Mouse (Mus musculus) lung, embryonic 14.5 days (tissue): Measurements from ENCODE around the gene Tbc1d23. TPM values are rescaled to one million over a fixed set of nuclear protein-coding genes. Genes with fewer than 3 reads are reported as not detected.

Experiments used
- ATAC-seq: fragments of 200-750 bp; cut with Nextera tagmentation; 2 replicates; pipeline ENCODE4 v1.8.0; 2017; ENCODE audit warnings: mild to moderate bottlenecking, moderate TSS enrichment, moderate library complexity; ENCODE audit not compliant: insufficient read depth
- DNase-seq: peaks from one replicate; pipeline ENCODE4 v3.0.0-alpha.2; 2015
- H3K27ac ChIP-seq: fragments of 300-500 bp; sonication (generic); 2 replicates; pipeline ENCODE4 v1.5.1; 2014; ENCODE audit warnings: low read depth, mild to moderate bottlenecking, moderate library complexity
- H3K27me3 ChIP-seq: fragments of 300-500 bp; sonication (generic); 2 replicates; pipeline ENCODE4 v1.6.1; 2014; ENCODE audit warnings: low read length, control low read depth; ENCODE audit not compliant: insufficient read depth
- H3K36me3 ChIP-seq: fragments of 300-500 bp; sonication (generic); 2 replicates; pipeline ENCODE4 v1.6.1; 2014; ENCODE audit warnings: control low read depth; ENCODE audit not compliant: insufficient read depth
- H3K4me1 ChIP-seq: fragments of 300-500 bp; sonication (generic); 2 replicates; pipeline ENCODE4 v1.6.1; 2014; ENCODE audit warnings: antibody characterized with exemption, control low read depth; ENCODE audit not compliant: insufficient read depth
- H3K4me2 ChIP-seq: fragments of 300-500 bp; sonication (generic); 2 replicates; pipeline ENCODE4 v1.6.1; 2014; ENCODE audit warnings: mild to moderate bottlenecking
- H3K4me3 ChIP-seq: fragments of 300-500 bp; sonication (generic); 2 replicates; pipeline ENCODE4 v1.5.1; 2014; ENCODE audit warnings: low read depth, low read length
- H3K9ac ChIP-seq: fragments of 300-500 bp; sonication (generic); 2 replicates; pipeline ENCODE4 v1.6.1; 2014
- H3K9me3 ChIP-seq: fragments of 300-500 bp; sonication (generic); 2 replicates; pipeline ENCODE4 v1.6.1; 2016; ENCODE audit warnings: low read depth, low read length, control low read depth
- CTCF ChIP-seq: IDR thresholded peaks from 2 replicates; pipeline ENCODE4 v1.5.1; 2016; ENCODE audit warnings: antibody characterized with exemption, low read depth
- WGBS: fragments of 180-500 bp; shearing (Covaris S2); extraction: QIAGEN DNeasy Blood & Tissue Kit; methylation state at CpG from one replicate; pipeline ENCODE4 v1.1.7; 2014; 5-methylcytosine and 5-hydroxymethylcytosine counted together
- polyA plus RNA-seq: library from polyadenylated mRNA; unstranded; fragments of >200 nt; fragmentation: Nextera tagmentation; extraction: Ambion mirVana; gene quantifications from 2 replicates; pipeline ENCODE4 v1.2.1, GENCODE M21; 2014

Gene Tbc1d23
- polyA plus RNA-seq, 1 experiment from 2014 or later: 28.3 TPM

DNA sequence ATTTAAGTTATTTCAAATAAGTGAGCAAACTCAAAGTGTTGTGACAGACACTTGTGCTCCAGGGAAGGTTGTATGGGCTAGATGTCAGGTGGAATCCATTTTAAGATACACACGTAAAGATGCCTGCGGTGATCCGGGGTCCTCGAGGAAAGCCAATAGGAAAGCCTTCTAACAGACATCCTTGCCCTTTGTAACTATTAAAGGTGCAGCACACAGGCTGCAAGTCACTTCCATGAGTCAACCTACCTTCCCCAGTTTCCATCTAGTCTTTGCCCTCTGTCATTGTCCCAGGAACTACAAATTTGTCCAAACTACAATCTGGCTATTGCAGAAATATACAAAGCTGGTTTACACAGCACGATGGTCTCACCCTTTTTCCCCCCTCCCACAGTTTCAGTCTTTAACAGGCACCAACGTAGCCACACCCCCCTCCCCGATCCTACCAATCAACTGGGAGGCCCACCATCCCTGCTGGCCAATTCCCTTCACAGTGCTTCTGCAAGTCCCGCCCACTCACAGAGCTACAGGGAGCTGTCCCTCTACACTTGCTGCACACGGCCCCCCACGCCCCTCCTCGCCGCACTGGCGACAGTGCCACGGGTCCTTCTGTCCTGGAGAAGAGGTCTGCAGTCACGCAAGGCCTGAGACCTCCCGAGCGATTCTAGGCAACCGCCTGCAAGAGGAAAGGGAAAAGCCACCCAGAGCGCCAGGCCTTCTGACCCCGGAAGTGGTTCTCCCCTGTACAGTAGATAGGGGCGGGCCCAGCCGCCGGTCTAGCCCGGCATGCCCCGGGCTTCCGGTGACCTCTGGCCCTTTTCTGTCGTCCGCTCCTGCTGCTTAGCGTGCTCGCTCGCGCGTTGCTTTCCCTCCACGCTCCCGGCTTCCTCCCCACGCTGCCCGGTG is 110.1 kb downstream of the Tbc1d23 start, which contains the start of gene Tomm70a:
Gene Tomm70a (plus strand): TSS at position 791 of the 903 bp plus-strand sequence.
- Histone ChIP-seq H3K27ac (peak within 1 kb of the TSS; percentile 94), H3K9me3 (no peaks in the 10 kb centered on the region), H3K36me3 (no peaks in the 10 kb centered on the region), H3K9ac (peak within 1 kb of the TSS; percentile 96), H3K27me3 (no peaks in the 10 kb centered on the region), H3K4me2 (peak within 1 kb of the TSS; percentile 75), H3K4me3 (peak within 1 kb of the TSS; percentile 99), H3K4me1 (peaks cover 8% of the 10 kb centered on the region; the same call in 1 of the 2 replicates)
- ATAC-seq (peak; percentile 99), DNase-seq (peak; percentile 95)
- WGBS: under 1% methylated on average over 36 of the region's 37 CpGs
- TF ChIP-seq CTCF: no peak

Other genes starting within 250 kb of the Tbc1d23 start
- 0.29 and 0.34 TPM in 2 replicates for gene Tmem45a2, start 160.1 kb downstream of the Tbc1d23 start, polyA plus RNA-seq
- 57.3 and 62.0 TPM in 2 replicates for gene Tomm70a, start 109.8 kb downstream of the Tbc1d23 start, polyA plus RNA-seq
- 75.1 and 75.4 TPM in 2 replicates for gene Nit2, start 64.2 kb downstream of the Tbc1d23 start, polyA plus RNA-seq
- gene Tmem30c, start 61.4 kb upstream of the Tbc1d23 start, polyA plus RNA-seq: 0.07 TPM in 1 of 2 replicates, not detected in the other
- 29.0 and 29.2 TPM in 2 replicates for gene Filip1l, start 121.6 kb upstream of the Tbc1d23 start, polyA plus RNA-seq